Mouse (Mus musculus): ENCODE results near the gene Dph5. TPM values are rescaled to one million over a fixed set of nuclear protein-coding genes. Genes with fewer than 3 reads are reported as not detected.

Gene Dph5
- total and polyA plus RNA-seq, 3 experiments = 37.0 to 70.0 (median 55.1) TPM

Other genes with a start within 250 kb of the Dph5 start
- gene S1pr1, start 172.8 kb upstream of the Dph5 start, total RNA-seq (2012; rRNA removed) = 1.4 and 1.8 TPM in 2 replicates
- gene S1pr1, start 172.8 kb upstream of the Dph5 start, total RNA-seq (2014; rRNA removed) = 4.1 and 4.6 TPM in 2 replicates
- 6.1 and 7.1 TPM in 2 replicates for gene S1pr1, start 172.8 kb upstream of the Dph5 start, polyA plus RNA-seq (2012; ENCODE audit: insufficient read length, low read depth)
- gene Slc30a7, start 119.6 kb downstream of the Dph5 start, total RNA-seq (2012; rRNA removed) = 15.0 and 18.8 TPM in 2 replicates
- 20.8 and 25.3 TPM in 2 replicates for gene Slc30a7, start 119.6 kb downstream of the Dph5 start, total RNA-seq (2014; rRNA removed)
- 32.8 and 38.9 TPM in 2 replicates for gene Slc30a7, start 119.6 kb downstream of the Dph5 start, polyA plus RNA-seq (2012; ENCODE audit: insufficient read length, low read depth)
- 7.2 and 8.1 TPM in 2 replicates for gene Extl2, start 119.6 kb downstream of the Dph5 start, total RNA-seq (2012; rRNA removed)
- gene Extl2, start 119.6 kb downstream of the Dph5 start, total RNA-seq (2014; rRNA removed) = 11.2 and 11.9 TPM in 2 replicates
- 7.8 and 12.0 TPM in 2 replicates for gene Extl2, start 119.6 kb downstream of the Dph5 start, polyA plus RNA-seq (2012; ENCODE audit: insufficient read length, low read depth)
- gene Vcam1, start 241.9 kb downstream of the Dph5 start, total RNA-seq (2012; rRNA removed) = 0.29 TPM in 1 of 2 replicates, not detected in the other
- gene Vcam1, start 241.9 kb downstream of the Dph5 start, total RNA-seq (2014; rRNA removed) = 2.2 TPM in 2 replicates
- 1.8 and 1.9 TPM in 2 replicates for gene Vcam1, start 241.9 kb downstream of the Dph5 start, polyA plus RNA-seq (2012; ENCODE audit: insufficient read length, low read depth)